Mouse (Mus musculus): ENCODE results near the gene Cyp4b1.

GRCm38 (mm10) chr4:115657104-115657866 is 9.8 kb upstream of the Cyp4b1 start:
- no peak for TF ChIP-seq CTCF (IDR thresholded peaks at IDR 0.05; ENCODE audit: low read depth)
- TF ChIP-seq EP300 (IDR thresholded peaks at IDR 0.05; ENCODE audit: low read depth) = no peak

All from heart, postnatal 0 days (tissue).